Mouse (Mus musculus): Measurements from ENCODE around the gene Slc22a27.
"Not testable (repeated sequence)": the region's sequence is repeated elsewhere in the genome, so short reads cannot be mapped to it uniquely, and the experiment has no call there.

The Slc22a27 gene

DNA sequence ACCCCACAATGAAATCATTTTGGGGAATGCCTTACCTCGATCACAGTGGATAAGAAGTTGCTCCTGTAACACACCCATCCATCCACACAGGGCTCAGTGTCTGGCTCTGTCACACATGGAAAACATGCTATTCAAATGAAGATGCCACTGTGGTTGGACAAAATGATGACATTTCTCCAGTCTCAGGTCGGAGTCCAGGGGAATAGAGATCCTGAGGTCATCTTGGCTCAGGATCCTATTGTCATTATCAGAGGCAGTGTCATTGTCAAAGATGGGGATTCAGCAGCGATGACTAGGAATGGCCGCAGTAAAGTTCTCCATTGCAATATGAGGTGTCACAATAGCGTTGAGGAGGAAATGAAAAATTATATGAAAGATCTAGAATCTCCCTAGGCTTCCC lies at the start of gene Slc22a27:
Slc22a27 (minus strand) TSS at position 101 of the 400 bp plus-strand sequence.
- DNase-seq (ENCODE audit: low spot score in 2 of 2) = not testable (repeated sequence)

DNA sequence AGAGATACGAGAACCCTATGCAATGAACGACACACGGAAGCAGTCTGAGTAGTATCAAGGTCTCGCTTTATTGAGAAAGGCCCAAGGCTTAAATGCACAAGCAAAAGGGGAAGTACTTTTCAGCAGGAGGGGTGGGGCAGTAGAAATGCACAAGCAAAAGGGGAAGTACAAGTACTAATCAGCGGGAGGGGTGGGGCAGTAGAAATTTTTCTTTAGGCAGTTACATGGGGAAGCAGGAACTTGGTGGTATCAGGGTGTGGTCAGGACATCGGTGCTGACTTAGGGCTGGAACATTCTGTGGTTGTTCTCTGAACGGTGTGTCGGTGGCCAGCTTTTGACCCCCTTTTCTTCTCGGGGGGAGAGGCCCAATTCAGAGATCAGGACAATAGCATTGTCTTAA lies 45.8 kb upstream of the Slc22a27 start:
- not testable (repeated sequence) for DNase-seq (ENCODE audit: low spot score in 2 of 2)

GRCm38 (mm10) chr19:8009086-8009485 lies 43.3 kb upstream of the Slc22a27 start:
- not testable (repeated sequence) for DNase-seq (ENCODE audit: low spot score in 2 of 2)

- no peak for DNase-seq (ENCODE audit: low spot score in 2 of 2)
Observed at GRCm38 (mm10) chr19:7968703-7969102, 2.9 kb upstream of the Slc22a27 start.

GRCm38 (mm10) chr19:7966550-7966949 lies 723 bp upstream of the Slc22a27 start:
- DNase-seq (ENCODE audit: low spot score in 2 of 2) = not testable (repeated sequence)

DNA sequence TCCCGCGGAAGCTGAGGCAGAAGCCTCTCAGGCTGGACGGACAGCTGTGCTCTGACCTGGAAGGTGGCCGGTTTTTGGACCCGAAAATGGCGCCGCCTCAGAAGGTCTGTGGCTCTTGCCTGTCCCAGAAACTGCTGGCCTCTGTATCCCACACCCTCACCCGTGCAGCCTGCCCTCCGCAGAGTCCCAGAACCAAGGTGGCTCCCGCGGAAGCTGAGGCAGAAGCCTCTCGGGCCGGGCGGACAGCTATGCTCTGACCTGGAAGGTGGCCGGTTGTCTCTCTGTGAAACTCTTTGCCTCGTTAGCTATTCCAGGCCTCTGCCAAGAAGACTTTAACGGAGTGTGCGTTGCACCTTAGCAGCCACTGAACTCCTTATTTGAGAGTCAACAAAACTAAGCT lies 26.4 kb downstream of the Slc22a27 start:
- not testable (repeated sequence) for DNase-seq (ENCODE audit: low spot score in 2 of 2)

DNA sequence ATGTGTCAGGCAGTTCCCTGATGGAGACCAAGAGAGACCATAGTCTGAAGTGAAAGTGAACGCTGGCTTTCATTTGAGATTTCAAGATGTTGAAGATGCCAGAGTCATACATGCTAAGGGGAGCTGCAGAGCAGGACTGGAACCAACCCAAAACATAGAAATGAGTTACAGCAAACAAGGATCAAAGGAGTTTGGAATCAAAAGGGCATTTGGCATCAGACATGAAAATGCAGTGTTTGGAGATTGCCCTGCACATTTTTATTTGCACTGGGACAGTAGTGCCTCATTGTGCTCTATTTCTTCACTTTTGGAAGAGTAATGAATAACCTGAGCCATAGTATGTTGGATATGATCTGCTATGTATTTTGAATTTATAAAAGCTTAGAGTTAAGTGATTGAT lies 89.2 kb downstream of the Slc22a27 start:
- no peak for DNase-seq (ENCODE audit: low spot score in 2 of 2)

- DNase-seq (ENCODE audit: low spot score in 2 of 2) = no peak
Observed at GRCm38 (mm10) chr19:7829851-7830250, 136.0 kb downstream of the Slc22a27 start.

Measured in thymus, postnatal 10 days (tissue).